Comparison of ENCODE assay signal across 21 mouse cellular contexts in the genomic region with DNA sequence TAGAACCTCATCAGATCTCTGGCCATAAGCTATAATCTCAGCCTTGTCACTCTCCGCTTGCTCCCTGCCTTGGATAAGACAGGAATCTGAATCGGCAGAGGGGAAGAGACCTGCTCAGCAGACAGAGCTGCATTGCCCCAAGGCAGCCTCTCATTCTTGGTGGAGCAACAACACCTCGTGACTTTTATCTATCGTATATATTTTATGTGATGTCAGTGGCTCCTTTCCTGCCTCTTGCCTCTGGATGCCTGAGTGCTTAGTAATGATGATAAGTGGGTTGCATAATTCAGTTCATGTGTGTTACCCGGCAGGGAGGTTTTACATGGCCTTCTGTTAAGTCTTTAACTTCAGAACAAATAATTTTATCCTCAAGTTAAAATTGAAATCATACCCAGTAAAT.
DNase-seq lines count a peak whose midpoint lies in the region; ATAC-seq and TF ChIP-seq lines count a peak whose summit lies in the region.
"Had no signal": no experiment of that assay in that cellular context is flagged by ENCODE, and none has a peak within 500 bp of the region (broad histone marks: within the 10 kb centered on the region; RNA-seq: fewer than 3 reads in every experiment).

No protein-coding gene starts in this region.

- peaks cover 7% of the 10 kb centered on the region; the same call in 1 of the 2 replicates for H3K4me1 ChIP-seq in heart, embryonic 13.5 days
- H3K4me1 ChIP-seq in lung, embryonic 16.5 days (replicated peaks; ENCODE audit: control insufficient read depth, insufficient read depth, low read length), result no peaks in the 10 kb centered on the region
- H3K4me1 ChIP-seq: hindbrain, embryonic 10.5 days; midbrain, embryonic 15.5 days had no signal

- POLR2A ChIA-PET in Patski (lab: Charles Lee), result no interaction called here

- no peak for DNase-seq in heart, postnatal 10 days
- DNase-seq in lung, postnatal 4 days, result no peak
- peak; percentile 89 for DNase-seq in 3T3-L1 (ENCODE audit: low read depth, low spot score)
- no peak for DNase-seq in Patski (ENCODE audit: low read depth, low spot score)
- DNase-seq in left cerebral cortex, postnatal 14 days (ENCODE audit: low spot score in 2 of 2), result no peak
- no peak for DNase-seq in T-cell, adult 2 months (ENCODE audit: low spot score)
- DNase-seq: adrenal gland, postnatal 14 days; cerebellum, adult 11 months; cerebellum, postnatal 14 days; gastrocnemius, postnatal 10 days; kidney, adult 18-20 months; thymus, postnatal 25 days had no signal

- CTCF ChIA-PET in Patski (lab: Charles Lee), result interaction anchor here (1.5 kb wide), 1 partner anchor 16 kb away, joined by 3 read pairs; no protein-coding TSS in a partner anchor

- ATAC-seq in heart, embryonic 13.5 days (ENCODE audit: extremely low read depth, insufficient number of reproducible peaks, low FRiP score, low TSS enrichment), result no peak
- ATAC-seq in lung, embryonic 16.5 days (ENCODE audit: low read depth), result peak; percentile 49; the same call in 1 of the 2 replicates
- ATAC-seq in Patski, result peak; percentile 51
- ATAC-seq: activated CD4-positive, CD25-positive, alpha-beta regulatory T cell, adult 4 months; forebrain, embryonic 14.5 days; hindbrain, postnatal 0 days; midbrain, embryonic 15.5 days had no signal

- H3K27me3 ChIP-seq in heart, embryonic 13.5 days (replicated peaks), result peaks cover 96% of the 10 kb centered on the region
- H3K27me3 ChIP-seq in lung, embryonic 16.5 days (ENCODE audit: control insufficient read depth, insufficient read depth, low read depth, low read length), result no peaks in the 10 kb centered on the region
- H3K27me3 ChIP-seq in Patski, result peaks cover 6% of the 10 kb centered on the region
- H3K27me3 ChIP-seq: limb, embryonic 15.5 days; midbrain, embryonic 15.5 days had no signal

- H3K9ac ChIP-seq in heart, embryonic 13.5 days, result no peak overlapping the region
- no peak overlapping the region for H3K9ac ChIP-seq in lung, embryonic 16.5 days (ENCODE audit: low read length)
- H3K9ac ChIP-seq: limb, embryonic 15.5 days; midbrain, embryonic 15.5 days had no signal

- H3K4me2 ChIP-seq in heart, embryonic 13.5 days, result 0 out of 2 replicates have a peak overlapping the region, but pooled peaks have one; percentile 7
- no peak overlapping the region for H3K4me2 ChIP-seq in lung, embryonic 16.5 days (ENCODE audit: low read depth, low read length)
- H3K4me2 ChIP-seq: limb, embryonic 15.5 days; midbrain, embryonic 15.5 days had no signal

- no peaks in the 10 kb centered on the region for H3K36me3 ChIP-seq in heart, embryonic 13.5 days
- no peaks in the 10 kb centered on the region for H3K36me3 ChIP-seq in lung, embryonic 16.5 days (ENCODE audit: control insufficient read depth, insufficient read depth, low read length)
- H3K36me3 ChIP-seq: hindbrain, embryonic 10.5 days; limb, embryonic 15.5 days; midbrain, embryonic 15.5 days had no signal

- no peak overlapping the region for H3K4me3 ChIP-seq in heart, embryonic 13.5 days
- no peak overlapping the region for H3K4me3 ChIP-seq in lung, embryonic 16.5 days (ENCODE audit: low read length)
- H3K4me3 ChIP-seq: hindbrain, embryonic 10.5 days; limb, embryonic 15.5 days; midbrain, embryonic 15.5 days had no signal

- H3K9me3 ChIP-seq in heart, embryonic 13.5 days, result no peaks in the 10 kb centered on the region
- H3K9me3 ChIP-seq in lung, embryonic 16.5 days (ENCODE audit: control insufficient read depth, low read length), result no peaks in the 10 kb centered on the region
- H3K9me3 ChIP-seq: hindbrain, embryonic 10.5 days; limb, embryonic 15.5 days; midbrain, embryonic 15.5 days had no signal

- TF ChIP-seq CTCF in Patski (IDR thresholded peaks at IDR 0.05), result no peak

- in situ Hi-C loops in Patski (cut with MboI; ENCODE audit: low pct_unique_long_range_greater_than_20kb), result no loop called here

- WGBS in heart, embryonic 13.5 days, result 34% methylated on average over 5 of the region's 5 CpGs
- WGBS in lung, embryonic 16.5 days, result 25% methylated on average over 5 of the region's 5 CpGs

- H3K27ac ChIP-seq in heart, embryonic 13.5 days (replicated peaks), result peak overlapping the region; percentile 58
- H3K27ac ChIP-seq in lung, embryonic 16.5 days (ENCODE audit: low read length), result no peak overlapping the region
- H3K27ac ChIP-seq: hindbrain, embryonic 10.5 days; hindbrain, postnatal 0 days; kidney, postnatal 0 days; limb, embryonic 15.5 days; midbrain, embryonic 15.5 days had no signal

- intact Hi-C loops in heart, postnatal 10 days (cut with DNase I), result loop anchor here (5.0 kb wide), 1 partner anchor 104 kb away; no protein-coding TSS in a partner anchor
- intact Hi-C loops in left cerebral cortex, postnatal 14 days (cut with DNase I), result no loop called here
